Mouse (Mus musculus): Measurements from ENCODE around the gene Arfgef2. TPM values are rescaled to one million over a fixed set of nuclear protein-coding genes. Genes with fewer than 3 reads are reported as not detected.

Gene Arfgef2
- polyA plus RNA-seq, 1 experiment from 2014 or later = 6.7 TPM

GRCm38 (mm10) chr2:166943146-166943545, 137.8 kb downstream of the Arfgef2 start:
- no peak overlapping the region for H3K27ac ChIP-seq
- WGBS = 88% methylated on average over 2 of the region's 2 CpGs
- H3K9me3 ChIP-seq = no peaks in the 10 kb centered on the region
- H3K4me3 ChIP-seq (replicated peaks) = no peak overlapping the region
- ATAC-seq = no peak
- no peaks in the 10 kb centered on the region for H3K4me1 ChIP-seq (replicated peaks)
- H3K36me3 ChIP-seq = peaks cover 51% of the 10 kb centered on the region
- H3K27me3 ChIP-seq (replicated peaks) = no peaks in the 10 kb centered on the region
- H3K9ac ChIP-seq = no peak overlapping the region
- H3K4me2 ChIP-seq (replicated peaks) = no peak overlapping the region

- no peak for ATAC-seq
- Histone ChIP-seq H3K27me3 (replicated peaks) (no peaks in the 10 kb centered on the region), H3K4me1 (replicated peaks) (no peaks in the 10 kb centered on the region), H3K4me2 (replicated peaks) (no peak overlapping the region), H3K9me3 (no peaks in the 10 kb centered on the region), H3K27ac (no peak overlapping the region), H3K4me3 (replicated peaks) (no peak overlapping the region), H3K36me3 (peaks cover 54% of the 10 kb centered on the region), H3K9ac (no peak overlapping the region)
- 82% methylated on average over 1 of the region's 1 CpGs for WGBS
Observed at GRCm38 (mm10) chr2:166944346-166944745, 139.0 kb downstream of the Arfgef2 start.

- H3K9ac ChIP-seq = no peak overlapping the region
- H3K27me3 ChIP-seq (replicated peaks) = no peaks in the 10 kb centered on the region
- no peak overlapping the region for H3K4me2 ChIP-seq (replicated peaks)
- H3K9me3 ChIP-seq = no peaks in the 10 kb centered on the region
- ATAC-seq = peak; percentile 49; the same call in 1 of the 2 replicates
- no peak overlapping the region for H3K4me3 ChIP-seq (replicated peaks)
- H3K36me3 ChIP-seq = peaks cover 62% of the 10 kb centered on the region
- WGBS = 54% methylated on average over 4 of the region's 4 CpGs
- no peak overlapping the region for H3K27ac ChIP-seq
- no peaks in the 10 kb centered on the region for H3K4me1 ChIP-seq (replicated peaks)
Observed at GRCm38 (mm10) chr2:166945456-166945855, 140.1 kb downstream of the Arfgef2 start.

Other genes with a start within 250 kb of the Arfgef2 start
- gene Prex1, start 91.8 kb upstream of the Arfgef2 start, polyA plus RNA-seq (2015; fragmentation: Nextera tagmentation; extraction: Ambion mirVana) = 9.6 and 10.6 TPM in 2 replicates
- 6.4 and 6.7 TPM in 2 replicates for gene Trp53rkb, start 13.1 kb upstream of the Arfgef2 start, polyA plus RNA-seq (2015; fragmentation: Nextera tagmentation; extraction: Ambion mirVana)
- gene Cse1l, start 100.5 kb downstream of the Arfgef2 start, polyA plus RNA-seq (2015; fragmentation: Nextera tagmentation; extraction: Ambion mirVana) = 92.2 and 107 TPM in 2 replicates
- gene Stau1, start 190.7 kb downstream of the Arfgef2 start, polyA plus RNA-seq (2015; fragmentation: Nextera tagmentation; extraction: Ambion mirVana) = 62.8 and 70.5 TPM in 2 replicates
- gene Ddx27, start 209.6 kb downstream of the Arfgef2 start, polyA plus RNA-seq (2015; fragmentation: Nextera tagmentation; extraction: Ambion mirVana) = 45.9 and 47.7 TPM in 2 replicates

Measured in intestine, embryonic 15.5 days (tissue).